Mouse (Mus musculus): ENCODE data around the gene Gabrb3. TPM values are rescaled to one million over a fixed set of nuclear protein-coding genes. Genes with fewer than 3 reads are reported as not detected.
A peak's percentile ranks its signal among the peaks of the same experiment; 100 is the strongest.

The Gabrb3 gene
- polyA plus RNA-seq, 1 experiment from 2014 or later, result 17.0 TPM

- H3K4me3 ChIP-seq, result no peak overlapping the region
- no peaks in the 10 kb centered on the region for H3K9me3 ChIP-seq (replicated peaks)
- no peaks in the 10 kb centered on the region for H3K27me3 ChIP-seq
- H3K4me1 ChIP-seq, result no peaks in the 10 kb centered on the region
- no peak for ATAC-seq (ENCODE audit: low FRiP score)
- no peak overlapping the region for H3K4me2 ChIP-seq (replicated peaks)
- no peak overlapping the region for H3K9ac ChIP-seq
- H3K27ac ChIP-seq, result no peak overlapping the region
- 70% methylated on average over 3 of the region's 3 CpGs for whole genome bisulfite sequencing
- H3K36me3 ChIP-seq, result no peaks in the 10 kb centered on the region
Measured at GRCm38 (mm10) chr7:57560732-57561436, 141.4 kb downstream of the Gabrb3 start.

- no peak for ATAC-seq (ENCODE audit: low FRiP score)
- H3K27me3 ChIP-seq, result no peaks in the 10 kb centered on the region
- WGBS, result 91% methylated on average over 12 of the region's 12 CpGs
Measured at GRCm38 (mm10) chr7:57564403-57564802, 144.9 kb downstream of the Gabrb3 start.

GRCm38 (mm10) chr7:57590451-57591248, 171.2 kb downstream of the Gabrb3 start:
- no peaks in the 10 kb centered on the region; the same call in 1 of the 2 replicates for H3K36me3 ChIP-seq
- peak; percentile 94 for ATAC-seq (ENCODE audit: low FRiP score)
- peak overlapping the region; percentile 94 for H3K4me2 ChIP-seq (replicated peaks)
- peak overlapping the region; percentile 76 for H3K27ac ChIP-seq
- H3K9ac ChIP-seq, result peak overlapping the region; percentile 78
- no peaks in the 10 kb centered on the region for H3K9me3 ChIP-seq (replicated peaks)
- H3K27me3 ChIP-seq, result peaks cover 16% of the 10 kb centered on the region
- H3K4me1 ChIP-seq, result peaks cover 8% of the 10 kb centered on the region
- WGBS, result under 1% methylated on average over 42 of the region's 74 CpGs
- peak overlapping the region; percentile 75 for H3K4me3 ChIP-seq

More at GRCm38 (mm10) chr7:57564403-57564802, 144.9 kb downstream of the Gabrb3 start:
- H3K36me3 ChIP-seq, result no peaks in the 10 kb centered on the region
- H3K4me1 ChIP-seq, result no peaks in the 10 kb centered on the region
- H3K4me3 ChIP-seq, result no peak overlapping the region
- no peak overlapping the region for H3K9ac ChIP-seq
- no peak overlapping the region for H3K27ac ChIP-seq
- H3K9me3 ChIP-seq (replicated peaks), result no peaks in the 10 kb centered on the region
- no peak overlapping the region for H3K4me2 ChIP-seq (replicated peaks)

- Histone ChIP-seq H3K4me2 (replicated peaks) (peak overlapping the region; percentile 94), H3K27me3 (peaks cover 16% of the 10 kb centered on the region), H3K36me3 (no peaks in the 10 kb centered on the region; the same call in 1 of the 2 replicates), H3K4me3 (peak overlapping the region; percentile 75), H3K9ac (peak overlapping the region; percentile 78), H3K27ac (peak overlapping the region; percentile 76), H3K4me1 (peaks cover 8% of the 10 kb centered on the region), H3K9me3 (replicated peaks) (no peaks in the 10 kb centered on the region)
- WGBS, result 0% methylated on average over 30 of the region's 34 CpGs
- peak; percentile 80 for ATAC-seq (ENCODE audit: low FRiP score)
Measured at GRCm38 (mm10) chr7:57591249-57591577, 171.7 kb downstream of the Gabrb3 start.

- H3K9ac ChIP-seq, result peak overlapping the region; percentile 78
- peak overlapping the region; percentile 76 for H3K27ac ChIP-seq
- peaks cover 16% of the 10 kb centered on the region for H3K27me3 ChIP-seq
- H3K4me1 ChIP-seq, result peaks cover 8% of the 10 kb centered on the region
- H3K4me2 ChIP-seq (replicated peaks), result peak overlapping the region; percentile 94
- 1% methylated on average over 56 of the region's 56 CpGs for WGBS
- peak; percentile 38 for ATAC-seq (ENCODE audit: low FRiP score)
- no peaks in the 10 kb centered on the region for H3K9me3 ChIP-seq (replicated peaks)
- H3K4me3 ChIP-seq, result peak overlapping the region; percentile 75
- H3K36me3 ChIP-seq, result no peaks in the 10 kb centered on the region; the same call in 1 of the 2 replicates
Measured at GRCm38 (mm10) chr7:57591578-57592431, 172.3 kb downstream of the Gabrb3 start.

GRCm38 (mm10) chr7:57597341-57597740, 177.8 kb downstream of the Gabrb3 start:
- H3K9ac ChIP-seq, result no peak overlapping the region
- peaks cover under 1% of the 10 kb centered on the region for H3K4me1 ChIP-seq
- no peaks in the 10 kb centered on the region for H3K27me3 ChIP-seq
- no peak overlapping the region for H3K4me2 ChIP-seq (replicated peaks)
- H3K27ac ChIP-seq, result no peak overlapping the region
- ATAC-seq (ENCODE audit: low FRiP score), result no peak
- H3K9me3 ChIP-seq (replicated peaks), result no peaks in the 10 kb centered on the region
- 84% methylated on average over 5 of the region's 5 CpGs for WGBS
- H3K4me3 ChIP-seq, result no peak overlapping the region
- H3K36me3 ChIP-seq, result no peaks in the 10 kb centered on the region; the same call in 1 of the 2 replicates

GRCm38 (mm10) chr7:57618697-57619096, 199.2 kb downstream of the Gabrb3 start:
- H3K9ac ChIP-seq, result no peak overlapping the region
- no peak overlapping the region for H3K4me3 ChIP-seq
- WGBS, result 11% methylated on average over 3 of the region's 3 CpGs
- no peaks in the 10 kb centered on the region for H3K36me3 ChIP-seq
- H3K27me3 ChIP-seq, result no peaks in the 10 kb centered on the region
- ATAC-seq (ENCODE audit: low FRiP score), result no peak
- no peaks in the 10 kb centered on the region for H3K9me3 ChIP-seq (replicated peaks)
- H3K27ac ChIP-seq, result no peak overlapping the region
- H3K4me1 ChIP-seq, result no peaks in the 10 kb centered on the region
- no peak overlapping the region for H3K4me2 ChIP-seq (replicated peaks)

- H3K36me3 ChIP-seq, result no peaks in the 10 kb centered on the region
- H3K9me3 ChIP-seq (replicated peaks), result no peaks in the 10 kb centered on the region
- H3K27ac ChIP-seq, result no peak overlapping the region
- H3K9ac ChIP-seq, result no peak overlapping the region
- H3K4me2 ChIP-seq (replicated peaks), result no peak overlapping the region
- ATAC-seq (ENCODE audit: low FRiP score), result no peak
- WGBS, result 92% methylated on average over 2 of the region's 2 CpGs
- H3K4me1 ChIP-seq, result no peaks in the 10 kb centered on the region
- no peaks in the 10 kb centered on the region for H3K27me3 ChIP-seq
- H3K4me3 ChIP-seq, result no peak overlapping the region
Measured at GRCm38 (mm10) chr7:57620036-57620435, 200.5 kb downstream of the Gabrb3 start.

- 83% methylated on average over 4 of the region's 4 CpGs for WGBS
- no peaks in the 10 kb centered on the region for H3K4me1 ChIP-seq
Measured at GRCm38 (mm10) chr7:57623718-57624117, 204.2 kb downstream of the Gabrb3 start.

GRCm38 (mm10) chr7:57635026-57635425, 215.5 kb downstream of the Gabrb3 start:
- Histone ChIP-seq H3K27me3 (no peaks in the 10 kb centered on the region), H3K36me3 (no peaks in the 10 kb centered on the region), H3K27ac (no peak overlapping the region), H3K4me1 (no peaks in the 10 kb centered on the region), H3K4me3 (no peak overlapping the region), H3K9ac (no peak overlapping the region), H3K4me2 (replicated peaks) (no peak overlapping the region), H3K9me3 (replicated peaks) (no peaks in the 10 kb centered on the region)
- 64% methylated on average over 4 of the region's 4 CpGs for WGBS
- ATAC-seq (ENCODE audit: low FRiP score), result no peak

More at GRCm38 (mm10) chr7:57623718-57624117, 204.2 kb downstream of the Gabrb3 start:
- no peak overlapping the region for H3K4me3 ChIP-seq
- no peaks in the 10 kb centered on the region for H3K27me3 ChIP-seq
- H3K36me3 ChIP-seq, result no peaks in the 10 kb centered on the region
- no peak for ATAC-seq (ENCODE audit: low FRiP score)
- H3K9ac ChIP-seq, result no peak overlapping the region
- H3K4me2 ChIP-seq (replicated peaks), result no peak overlapping the region
- no peaks in the 10 kb centered on the region for H3K9me3 ChIP-seq (replicated peaks)
- H3K27ac ChIP-seq, result no peak overlapping the region

- no peak overlapping the region for H3K4me2 ChIP-seq (replicated peaks)
- no peak overlapping the region for H3K9ac ChIP-seq
- no peaks in the 10 kb centered on the region for H3K27me3 ChIP-seq
- no peak overlapping the region for H3K27ac ChIP-seq
- no peak for ATAC-seq (ENCODE audit: low FRiP score)
- no peaks in the 10 kb centered on the region for H3K4me1 ChIP-seq
- H3K4me3 ChIP-seq, result no peak overlapping the region
- WGBS, result 65% methylated on average over 4 of the region's 4 CpGs
- H3K9me3 ChIP-seq (replicated peaks), result no peaks in the 10 kb centered on the region
- no peaks in the 10 kb centered on the region for H3K36me3 ChIP-seq
Measured at GRCm38 (mm10) chr7:57635687-57636086, 216.2 kb downstream of the Gabrb3 start.

- Histone ChIP-seq H3K9ac (no peak overlapping the region), H3K36me3 (no peaks in the 10 kb centered on the region), H3K27ac (no peak overlapping the region), H3K4me3 (no peak overlapping the region), H3K4me2 (replicated peaks) (no peak overlapping the region), H3K4me1 (no peaks in the 10 kb centered on the region), H3K27me3 (no peaks in the 10 kb centered on the region), H3K9me3 (replicated peaks) (no peaks in the 10 kb centered on the region)
- ATAC-seq (ENCODE audit: low FRiP score), result no peak
- WGBS, result 67% methylated on average over 1 of the region's 1 CpGs
Measured at GRCm38 (mm10) chr7:57640796-57641195, 221.3 kb downstream of the Gabrb3 start.

All from hindbrain, embryonic 12.5 days (tissue).